Mouse (Mus musculus) sigmoid colon, adult 10 weeks (tissue): ENCODE results near the gene Abhd4. TPM values are rescaled to one million over a fixed set of nuclear protein-coding genes. Genes with fewer than 3 reads are reported as not detected.

Experiments
- polyA plus RNA-seq: library from polyadenylated mRNA; stranded (reverse); fragments of 350-450 nt; fragmentation: Illumina TruSeq; extraction: RNeasy Lipid Tissue Mini Kit (QIAGEN cat#74804); gene quantifications from one replicate; pipeline ENCODE4 v1.2.3, GENCODE M21; 2014; ENCODE audit warnings: low read depth, low replicate concordance

Gene Abhd4
- polyA plus RNA-seq: 13.7 TPM

GRCm38 (mm10) chr14:54253741-54254291 is at the start of gene Abhd4, which contains the start of gene Dad1:
Gene Abhd4 (plus strand): TSS chr14:54254188.
Gene Dad1 (minus strand): TSS chr14:54254104.

GRCm38 (mm10) chr14:54284839-54285238 is 30.9 kb downstream of the Abhd4 start, which contains the start of gene Olfr49:
Gene Olfr49 (minus strand): TSS chr14:54284939.

Other genes with a start within 250 kb of the Abhd4 start
- 7.5 TPM for gene Dad1, start 84 bp upstream of the Abhd4 start, polyA plus RNA-seq
- not detected for gene Olfr49, start 30.8 kb downstream of the Abhd4 start, polyA plus RNA-seq
- gene Oxa1l, start 106.6 kb downstream of the Abhd4 start, polyA plus RNA-seq: 15.8 TPM
- 5.1 TPM for gene Slc7a7, start 163.6 kb downstream of the Abhd4 start, polyA plus RNA-seq
- gene Mrpl52, start 172.7 kb downstream of the Abhd4 start, polyA plus RNA-seq: 54.2 TPM
- gene Mmp14, start 177.4 kb downstream of the Abhd4 start, polyA plus RNA-seq: 30.0 TPM
- 6.7 TPM for gene Lrp10, start 209.9 kb downstream of the Abhd4 start, polyA plus RNA-seq
- 0.38 TPM for gene Rem2, start 221.9 kb downstream of the Abhd4 start, polyA plus RNA-seq